11 mouse cellular contexts compared by ENCODE assay signal in the genomic region with DNA sequence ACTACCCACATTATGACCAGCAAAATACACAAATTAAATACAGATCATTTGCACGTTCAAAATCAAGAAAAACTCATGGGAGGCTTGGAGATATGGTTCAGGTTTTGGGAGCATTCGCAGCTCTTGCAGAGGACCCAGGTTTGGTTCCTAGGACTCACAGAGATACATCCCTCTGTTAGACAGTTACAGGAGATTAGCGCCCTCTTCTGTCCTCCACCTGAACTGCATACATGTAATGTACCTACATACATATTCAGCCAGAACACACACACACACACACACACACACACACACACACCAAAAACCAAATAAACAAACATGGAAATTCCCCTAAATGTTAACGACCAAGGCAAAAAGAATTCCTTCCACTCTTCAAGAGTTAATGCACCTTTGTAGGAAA. TPM values are rescaled to one million over a fixed set of nuclear protein-coding genes. Genes with fewer than 3 reads are reported as not detected.
DNase-seq lines count a peak whose midpoint lies in the region; ATAC-seq and TF ChIP-seq lines count a peak whose summit lies in the region.
"Had no signal": no experiment of that assay in that cellular context is flagged by ENCODE, and none has a peak within 500 bp of the region (broad histone marks: within the 10 kb centered on the region; RNA-seq: fewer than 3 reads in every experiment).

No protein-coding gene starts in this region.

- H3K4me1 ChIP-seq in embryonic facial prominence, embryonic 10.5 days, result peaks cover 10% of the 10 kb centered on the region; the same call in 1 of the 2 replicates
- H3K4me1 ChIP-seq in cerebellum, adult 2 months (ENCODE audit: control insufficient read depth, insufficient read depth, low read length), result no peaks in the 10 kb centered on the region

- H3K27me3 ChIP-seq in embryonic facial prominence, embryonic 10.5 days (replicated peaks; ENCODE audit: low read depth, poor library complexity, severe bottlenecking), result no peaks in the 10 kb centered on the region
- peaks cover 2% of the 10 kb centered on the region; the same call in 1 of the 2 replicates for H3K27me3 ChIP-seq in cerebellum, adult 2 months (ENCODE audit: control insufficient read depth, insufficient read depth, low read length)
- H3K27me3 ChIP-seq: limb, embryonic 12.5 days; neural tube, embryonic 13.5 days had no signal

- 78% methylated on average over 4 of the region's 4 CpGs for WGBS in embryonic facial prominence, embryonic 10.5 days
- WGBS in cerebellum, adult 2 months, result 81% methylated on average over 4 of the region's 4 CpGs

- peaks cover 95% of the 10 kb centered on the region for H3K36me3 ChIP-seq in embryonic facial prominence, embryonic 10.5 days (replicated peaks)
- H3K36me3 ChIP-seq: neural tube, embryonic 13.5 days had no signal

- H3K4me3 ChIP-seq in embryonic facial prominence, embryonic 10.5 days, result no peak overlapping the region
- no peak overlapping the region for H3K4me3 ChIP-seq in cerebellum, adult 2 months (replicated peaks; ENCODE audit: insufficient read depth, low read depth, low read length)
- H3K4me3 ChIP-seq: forebrain, embryonic 10.5 days; limb, embryonic 12.5 days; neural tube, embryonic 13.5 days had no signal

- no peak for TF ChIP-seq POLR2A in cerebellum, adult 2 months (IDR thresholded peaks at IDR 0.05; ENCODE audit: borderline replicate concordance, insufficient read depth, low read length)

- TF ChIP-seq CTCF in cerebellum, adult 2 months (IDR thresholded peaks at IDR 0.05; ENCODE audit: borderline replicate concordance, insufficient read depth, low read depth, low read length), result no peak

- H3K27ac ChIP-seq in embryonic facial prominence, embryonic 10.5 days (replicated peaks), result no peak overlapping the region
- H3K27ac ChIP-seq in cerebellum, adult 2 months (ENCODE audit: insufficient read depth, low read length), result no peak overlapping the region
- H3K27ac ChIP-seq: forebrain, embryonic 10.5 days; limb, embryonic 12.5 days; neural tube, embryonic 13.5 days had no signal

- ATAC-seq in granulocyte monocyte progenitor cell, adult 5-6 weeks (replicated peaks; ENCODE audit: poor library complexity, severe bottlenecking), result no peak

- peak; percentile 44 to 52 for DNase-seq in kidney, postnatal 4 days
- DNase-seq in kidney, adult 8-10 months, result no peak
- DNase-seq in 3T3-L1 (ENCODE audit: low read depth, low spot score), result peak; percentile 75
- peak; percentile 49 for DNase-seq in A20 (ENCODE audit: low read depth, low spot score)
- peak; percentile 39 for DNase-seq in embryonic facial prominence, embryonic 10.5 days (ENCODE audit: low spot score)
- no peak for DNase-seq in cerebellum, adult 2 months

- H3K9me3 ChIP-seq in embryonic facial prominence, embryonic 10.5 days, result no peaks in the 10 kb centered on the region
- H3K9me3 ChIP-seq: forebrain, embryonic 10.5 days; limb, embryonic 12.5 days; neural tube, embryonic 13.5 days had no signal

RNA-seq across cellular contexts. Expression of a gene that starts 12.6 kb away (rescaled TPM):
- 44.2 and 56.6 TPM in 2 replicates for polyA plus RNA-seq in embryonic facial prominence, embryonic 10.5 days (2016; fragmentation: Nextera tagmentation; extraction: Ambion mirVana)
- 8.6 and 9.0 TPM in 2 replicates for polyA plus RNA-seq in cerebellum, adult 2 months (2012; rRNA removed)
- not detected in 2 replicates for total RNA-seq in granulocyte monocyte progenitor cell, adult 5-6 weeks (2014; fragmentation: Nextera tagmentation)
- not detected in 2 replicates for total RNA-seq in granulocyte monocyte progenitor cell, adult 5-6 weeks (2017)
- total RNA-seq: megakaryocyte-erythroid progenitor cell, adult 5-6 weeks had no signal

Comparison
In these comparisons a context has a peak if more than half of its experiments do, and no peak if none do; other contexts are left out.
1. DNase-seq: peak in kidney, postnatal 4 days (2 of 2), 3T3-L1 (single experiment), A20 (single experiment) and embryonic facial prominence, embryonic 10.5 days (single experiment); none in kidney, adult 8-10 months (0 of 2) and cerebellum, adult 2 months (0 of 2).